Mouse (Mus musculus): Measurements from ENCODE around the gene Tmem150c.

- TF ChIP-seq CTCF (IDR thresholded peaks at IDR 0.05; ENCODE audit: low read depth, low read length) (no peak), TAL1 (conservative IDR thresholded peaks at IDR 0.05; ENCODE audit: low read depth, low read length) (no peak), GATA2 (IDR thresholded peaks at IDR 0.05; ENCODE audit: borderline replicate concordance, low read depth, low read length) (no peak), GATA1 (IDR thresholded peaks at IDR 0.05; ENCODE audit: borderline replicate concordance, low read length) (no peak)
These were observed 47.1 kb upstream of the Tmem150c start for GRCm38 (mm10) chr5:100206675-100207074.

Measured in G1E (cell line).